Mouse (Mus musculus): ENCODE results near the gene Myrf. TPM values are rescaled to one million over a fixed set of nuclear protein-coding genes. Genes with fewer than 3 reads are reported as not detected.

Gene Myrf
- 0.09 TPM for polyA plus RNA-seq (2014; fragmentation: Illumina TruSeq; extraction: RNeasy Lipid Tissue Mini Kit (QIAGEN cat#74804); ENCODE audit: low read depth, low replicate concordance)

DNA sequence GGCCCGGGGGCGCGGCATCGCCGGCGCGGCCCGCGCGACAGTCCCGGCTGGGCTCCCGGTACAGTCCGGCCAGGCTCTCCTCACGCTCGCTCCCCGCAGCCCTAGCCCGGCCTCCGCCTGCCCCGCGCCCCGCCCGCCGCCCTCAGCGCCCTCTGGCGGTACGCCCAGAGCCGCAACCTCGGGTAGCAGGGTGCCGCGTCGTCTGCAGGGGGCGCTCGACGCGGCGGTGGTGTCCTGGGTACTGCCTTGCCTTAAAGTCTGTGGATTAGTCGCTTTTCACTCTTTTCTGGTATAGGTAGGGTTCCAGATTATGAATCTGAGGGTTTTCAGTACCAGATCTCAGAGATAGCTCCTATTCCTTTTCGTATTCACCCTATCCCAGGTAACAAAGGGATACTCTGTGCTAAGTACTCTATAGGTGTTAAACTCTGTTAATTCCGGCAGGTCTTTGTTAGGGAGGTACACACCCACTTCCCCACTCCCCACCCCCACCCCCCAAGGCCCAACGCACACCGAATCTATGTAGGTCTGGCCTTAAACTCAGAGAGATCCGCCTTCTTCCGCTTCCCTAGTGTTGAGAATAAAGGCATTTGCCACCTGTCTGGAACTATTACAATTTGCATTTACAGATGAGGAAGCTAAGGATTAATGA is at the start of gene Myrf:
Gene Myrf (minus strand): TSS at position 95 of the 652 bp plus-strand sequence.

GRCm38 (mm10) chr19:10203848-10204615 is 36.5 kb downstream of the Myrf start, which contains the start of the genes Tmem258 and Fen1:
Gene Tmem258, plus strand, starts transcription at chr19:10204014.
Gene Fen1, minus strand, starts transcription at chr19:10204169.

GRCm38 (mm10) chr19:10182670-10183298 is 57.8 kb downstream of the Myrf start, which contains the start of gene Fads1:
Gene Fads1, plus strand, starts transcription at chr19:10182888.

Other genes starting within 250 kb of the Myrf start
- 0.35 TPM for gene Best1, start 239.1 kb downstream of the Myrf start, polyA plus RNA-seq (2014; fragmentation: Illumina TruSeq; extraction: RNeasy Lipid Tissue Mini Kit (QIAGEN cat#74804); ENCODE audit: low read depth, low replicate concordance)
- 1.1 TPM for gene Rab3il1, start 239.1 kb downstream of the Myrf start, polyA plus RNA-seq (2014; fragmentation: Illumina TruSeq; extraction: RNeasy Lipid Tissue Mini Kit (QIAGEN cat#74804); ENCODE audit: low read depth, low replicate concordance)
- 6.1 TPM for gene Fads3, start 199.2 kb downstream of the Myrf start, polyA plus RNA-seq (2014; fragmentation: Illumina TruSeq; extraction: RNeasy Lipid Tissue Mini Kit (QIAGEN cat#74804); ENCODE audit: low read depth, low replicate concordance)
- gene Fads2, start 139.0 kb downstream of the Myrf start, polyA plus RNA-seq (2014; fragmentation: Illumina TruSeq; extraction: RNeasy Lipid Tissue Mini Kit (QIAGEN cat#74804); ENCODE audit: low read depth, low replicate concordance), result 41.5 TPM
- gene Fads1, start 57.9 kb downstream of the Myrf start, polyA plus RNA-seq (2014; fragmentation: Illumina TruSeq; extraction: RNeasy Lipid Tissue Mini Kit (QIAGEN cat#74804); ENCODE audit: low read depth, low replicate concordance), result 19.7 TPM
- 26.1 TPM for gene Tmem258, start 36.7 kb downstream of the Myrf start, polyA plus RNA-seq (2014; fragmentation: Illumina TruSeq; extraction: RNeasy Lipid Tissue Mini Kit (QIAGEN cat#74804); ENCODE audit: low read depth, low replicate concordance)
- 2.0 TPM for gene Fen1, start 36.6 kb downstream of the Myrf start, polyA plus RNA-seq (2014; fragmentation: Illumina TruSeq; extraction: RNeasy Lipid Tissue Mini Kit (QIAGEN cat#74804); ENCODE audit: low read depth, low replicate concordance)
- 0.73 TPM for gene Dagla, start 64.1 kb upstream of the Myrf start, polyA plus RNA-seq (2014; fragmentation: Illumina TruSeq; extraction: RNeasy Lipid Tissue Mini Kit (QIAGEN cat#74804); ENCODE audit: low read depth, low replicate concordance)
- gene Syt7, start 148.3 kb upstream of the Myrf start, polyA plus RNA-seq (2014; fragmentation: Illumina TruSeq; extraction: RNeasy Lipid Tissue Mini Kit (QIAGEN cat#74804); ENCODE audit: low read depth, low replicate concordance), result 10.9 TPM
- not detected for gene Lrrc10b, start 216.7 kb upstream of the Myrf start, polyA plus RNA-seq (2014; fragmentation: Illumina TruSeq; extraction: RNeasy Lipid Tissue Mini Kit (QIAGEN cat#74804); ENCODE audit: low read depth, low replicate concordance)
- not detected for gene Ppp1r32, start 242.2 kb upstream of the Myrf start, polyA plus RNA-seq (2014; fragmentation: Illumina TruSeq; extraction: RNeasy Lipid Tissue Mini Kit (QIAGEN cat#74804); ENCODE audit: low read depth, low replicate concordance)

All from sigmoid colon, adult 10 weeks (tissue).